Mouse (Mus musculus) kidney, adult 2 months (tissue): Measurements from ENCODE around the gene H1foo.

Source experiments
- CTCF ChIP-seq: fragments of 200-500 bp; conservative IDR thresholded peaks from 2 replicates; pipeline ENCODE4 v1.5.1; 2011; ENCODE audit warnings: low read depth, mild to moderate bottlenecking, control low read depth, low read length, moderate library complexity, mixed read lengths; ENCODE audit not compliant: insufficient read depth, insufficient read length
- POLR2A ChIP-seq: fragments of 200-500 bp; IDR thresholded peaks from one replicate; pipeline ENCODE4 v1.6.1; 2011; ENCODE audit warnings: low read depth, low read length, control low read depth

GRCm38 (mm10) chr6:115991881-115992620 is 47.3 kb downstream of the H1foo start:
- TF ChIP-seq POLR2A (no peak), CTCF (no peak)
